Mouse (Mus musculus) neural tube, embryonic 11.5 days (tissue): ENCODE measurements around the gene Ncstn. TPM values are rescaled to one million over a fixed set of nuclear protein-coding genes. Genes with fewer than 3 reads are reported as not detected.
A peak's percentile ranks its signal among the peaks of the same experiment; 100 is the strongest.

ENCODE experiments used
- ATAC-seq: fragments of 200-750 bp; cut with Nextera tagmentation; 2 replicates; pipeline ENCODE4 v1.8.0; 2017; ENCODE audit warnings: moderate number of reproducible peaks, mild to moderate bottlenecking, moderate TSS enrichment, moderate library complexity; ENCODE audit not compliant: insufficient read depth, low FRiP score, low TSS enrichment
- DNase-seq: peaks from one replicate; pipeline ENCODE4 v3.0.0-alpha.2; 2015; ENCODE audit warnings: low spot score
- H3K27ac ChIP-seq: fragments of 300-500 bp; sonication (generic); 2 replicates; pipeline ENCODE4 v1.5.1; 2014; ENCODE audit warnings: low read depth, mild to moderate bottlenecking, low read length
- H3K27me3 ChIP-seq: fragments of 300-500 bp; sonication (generic); 2 replicates; pipeline ENCODE4 v1.6.1; 2014; ENCODE audit warnings: mild to moderate bottlenecking, low read length, mixed read lengths; ENCODE audit not compliant: control insufficient read depth, insufficient read depth
- H3K36me3 ChIP-seq: fragments of 300-500 bp; sonication (generic); 2 replicates; pipeline ENCODE4 v1.6.1; 2014; ENCODE audit warnings: mild to moderate bottlenecking, low read length, moderate library complexity, mixed read lengths; ENCODE audit not compliant: control insufficient read depth, insufficient read depth
- H3K4me1 ChIP-seq: fragments of 300-500 bp; sonication (generic); 2 replicates; pipeline ENCODE4 v1.6.1; 2014; ENCODE audit warnings: low read length, mixed read lengths; ENCODE audit not compliant: control insufficient read depth, insufficient read depth
- H3K4me2 ChIP-seq: fragments of 300-500 bp; sonication (generic); 2 replicates; pipeline ENCODE4 v1.6.1; 2014; ENCODE audit warnings: low read depth, mild to moderate bottlenecking, moderate library complexity
- H3K4me3 ChIP-seq: fragments of 300-500 bp; sonication (generic); 2 replicates; pipeline ENCODE4 v1.5.1; 2014; ENCODE audit warnings: low read depth, low read length
- H3K9ac ChIP-seq: fragments of 300-500 bp; sonication (generic); 2 replicates; pipeline ENCODE4 v1.6.1; 2014; ENCODE audit warnings: mild to moderate bottlenecking, low read length
- H3K9me3 ChIP-seq: fragments of 300-500 bp; sonication (generic); 2 replicates; pipeline ENCODE4 v1.6.1; 2016; ENCODE audit warnings: low read length; ENCODE audit not compliant: control insufficient read depth
- WGBS: fragments of 180-500 bp; shearing (Covaris S2); extraction: QIAGEN DNeasy Blood & Tissue Kit; methylation state at CpG from one replicate; pipeline ENCODE4 v1.1.7; 2014; 5-methylcytosine and 5-hydroxymethylcytosine counted together
- polyA plus RNA-seq: library from polyadenylated mRNA; unstranded; fragments of >200 nt; fragmentation: Nextera tagmentation; extraction: Ambion mirVana; gene quantifications from 2 replicates; pipeline ENCODE4 v1.2.1, GENCODE M21; 2014

Ncstn gene
- polyA plus RNA-seq, 1 experiment from 2014 or later: 132 TPM

DNA sequence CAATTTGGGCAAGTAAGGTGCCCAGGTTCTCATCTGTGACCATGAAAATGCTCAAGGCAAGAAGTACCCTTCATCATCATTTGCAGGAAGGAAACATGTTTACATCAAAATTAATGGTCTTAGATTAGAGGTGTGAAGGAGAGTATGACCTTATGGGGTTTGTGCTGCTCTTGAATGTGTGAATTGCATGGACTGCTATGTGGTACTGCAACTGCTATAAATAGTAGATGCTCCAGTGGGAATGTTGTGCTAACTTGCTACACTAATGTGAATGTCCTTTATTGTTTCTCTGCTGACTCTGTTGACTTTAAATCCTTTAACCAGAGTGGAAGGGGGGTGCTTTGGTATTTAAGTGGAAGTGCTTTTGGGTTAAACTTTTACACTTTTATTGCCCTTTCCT is 11.7 kb upstream of the Ncstn start:
- no peaks in the 10 kb centered on the region for H3K27me3 ChIP-seq
- H3K4me3 ChIP-seq: no peak overlapping the region
- H3K27ac ChIP-seq: no peak overlapping the region
- no peaks in the 10 kb centered on the region for H3K9me3 ChIP-seq
- ATAC-seq (no peak), DNase-seq (no peak)
- H3K4me1 ChIP-seq: no peaks in the 10 kb centered on the region
- no peak overlapping the region for H3K4me2 ChIP-seq
- no peak overlapping the region for H3K9ac ChIP-seq
- peaks cover 8% of the 10 kb centered on the region for H3K36me3 ChIP-seq

DNA sequence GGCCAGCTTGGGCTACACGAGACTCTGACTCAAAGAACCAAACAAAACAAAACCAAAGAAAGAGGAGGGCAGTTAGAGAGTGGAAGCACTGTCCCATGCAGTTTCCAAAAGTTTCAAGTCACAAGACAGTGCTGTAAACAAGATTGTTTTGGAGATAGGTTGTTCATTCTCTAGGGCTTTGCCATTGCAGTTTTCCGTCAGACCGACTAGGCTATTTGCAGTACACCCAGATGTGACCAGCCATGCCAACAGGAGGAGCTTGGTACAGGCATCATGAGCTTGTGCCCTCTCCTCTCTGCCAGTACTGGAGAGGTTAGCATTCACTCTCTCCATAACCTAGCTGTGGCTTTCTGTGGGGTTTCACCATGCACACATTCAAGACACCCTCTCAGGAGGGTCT is 10.9 kb upstream of the Ncstn start:
- Histone ChIP-seq H3K4me3 (no peak overlapping the region), H3K4me2 (no peak overlapping the region), H3K27ac (no peak overlapping the region), H3K9ac (no peak overlapping the region), H3K4me1 (no peaks in the 10 kb centered on the region), H3K27me3 (no peaks in the 10 kb centered on the region), H3K9me3 (no peaks in the 10 kb centered on the region), H3K36me3 (peaks cover 8% of the 10 kb centered on the region)
- WGBS: 71% methylated on average over 3 of the region's 3 CpGs
- DNase-seq: no peak
- no peak for ATAC-seq

DNA sequence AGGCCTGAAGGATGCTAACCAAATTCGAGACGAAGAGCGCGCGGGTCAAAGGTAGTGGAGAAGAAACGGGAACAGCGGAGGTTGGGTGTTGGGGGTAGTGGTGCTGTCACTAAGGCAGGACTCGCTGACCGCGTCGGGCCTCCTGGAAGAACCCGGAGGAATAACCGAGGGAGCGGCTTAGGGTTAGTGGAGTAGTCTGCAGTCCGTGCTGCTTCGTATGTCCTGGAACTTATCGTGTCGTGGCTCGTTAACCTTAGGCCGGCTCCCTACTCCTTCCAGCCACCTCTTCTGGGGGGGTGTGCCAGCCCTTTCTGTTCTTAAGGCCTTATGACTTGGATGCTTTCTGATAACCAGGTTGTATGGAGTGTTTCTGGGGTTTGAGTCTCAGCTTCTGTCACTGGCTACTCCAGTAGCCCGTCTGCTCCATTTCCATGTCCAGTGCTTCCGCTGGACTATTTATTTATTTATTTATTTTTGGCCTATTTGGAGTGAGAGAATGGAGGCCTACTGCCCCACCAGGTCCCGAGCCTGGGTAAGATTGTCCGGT is 377 bp upstream of the Ncstn start:
- 3% methylated on average over 24 of the region's 24 CpGs for WGBS
- H3K27ac ChIP-seq: peak overlapping the region; percentile 46; the same call in 1 of the 2 replicates
- peak; percentile 70 for ATAC-seq

DNA sequence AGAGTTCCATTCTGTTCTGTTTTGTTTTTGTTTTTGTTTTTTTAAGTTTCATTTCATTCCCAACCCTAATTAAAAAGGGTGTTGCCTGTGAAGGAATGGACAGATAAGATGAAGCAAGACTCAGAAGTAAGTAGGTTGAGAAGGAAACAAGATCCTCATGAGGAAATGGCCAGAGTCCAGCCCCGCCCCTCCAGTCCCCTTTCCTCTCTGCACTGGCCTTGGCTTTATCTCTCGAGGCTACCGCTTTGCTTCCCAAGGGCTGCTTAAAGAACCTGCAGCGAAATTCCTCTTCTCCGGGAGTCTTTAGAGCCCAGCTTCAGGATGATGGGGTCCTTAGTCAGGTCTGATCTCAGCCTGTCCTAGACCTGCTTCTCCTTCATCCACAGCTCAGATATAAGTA is 4.6 kb downstream of the Ncstn start:
- H3K27ac ChIP-seq: no peak overlapping the region
- no peaks in the 10 kb centered on the region for H3K27me3 ChIP-seq
- ATAC-seq: no peak
- peaks cover 11% of the 10 kb centered on the region for H3K36me3 ChIP-seq
- H3K9me3 ChIP-seq: no peaks in the 10 kb centered on the region
- 83% methylated on average over 5 of the region's 5 CpGs for WGBS
- H3K4me1 ChIP-seq: peaks cover 4% of the 10 kb centered on the region; the same call in 1 of the 2 replicates
- no peak overlapping the region for H3K4me3 ChIP-seq
- H3K9ac ChIP-seq: no peak overlapping the region
- no peak for DNase-seq
- H3K4me2 ChIP-seq: no peak overlapping the region

More for the DNA sequence above, 377 bp upstream of the Ncstn start:
- peak overlapping the region; percentile 93 for H3K9ac ChIP-seq
- DNase-seq: no peak
- no peaks in the 10 kb centered on the region for H3K9me3 ChIP-seq
- peaks cover 6% of the 10 kb centered on the region for H3K36me3 ChIP-seq
- peaks cover 6% of the 10 kb centered on the region; the same call in 1 of the 2 replicates for H3K4me1 ChIP-seq
- peak overlapping the region; percentile 82 for H3K4me2 ChIP-seq
- no peaks in the 10 kb centered on the region for H3K27me3 ChIP-seq
- peak overlapping the region; percentile 91 for H3K4me3 ChIP-seq

DNA sequence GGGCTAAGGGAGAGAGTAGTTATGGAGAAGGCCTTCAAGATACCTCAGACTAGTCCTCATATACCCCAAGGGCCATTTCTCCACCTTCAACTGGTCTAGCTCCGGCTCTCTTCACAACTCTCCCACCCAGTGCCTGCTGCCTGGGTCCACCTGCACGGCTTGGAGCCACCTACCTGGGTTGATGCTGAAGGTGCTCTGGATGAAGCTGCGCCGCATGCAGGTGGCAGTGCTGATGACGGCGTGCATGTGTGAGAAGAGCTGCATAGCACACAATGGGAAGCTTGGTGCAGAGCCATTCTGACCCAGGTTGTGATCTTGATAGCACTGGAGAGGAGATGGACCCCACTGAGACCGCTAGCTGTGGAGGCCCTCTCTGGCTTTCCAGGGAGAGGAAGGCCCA is 10.0 kb downstream of the Ncstn start:
- Histone ChIP-seq H3K27ac (no peak overlapping the region), H3K4me3 (no peak overlapping the region), H3K36me3 (peaks cover 37% of the 10 kb centered on the region), H3K9ac (no peak overlapping the region), H3K4me2 (no peak overlapping the region), H3K9me3 (no peaks in the 10 kb centered on the region), H3K27me3 (no peaks in the 10 kb centered on the region), H3K4me1 (no peaks in the 10 kb centered on the region)
- ATAC-seq: no peak
- 96% methylated on average over 7 of the region's 7 CpGs for WGBS
- no peak for DNase-seq

DNA sequence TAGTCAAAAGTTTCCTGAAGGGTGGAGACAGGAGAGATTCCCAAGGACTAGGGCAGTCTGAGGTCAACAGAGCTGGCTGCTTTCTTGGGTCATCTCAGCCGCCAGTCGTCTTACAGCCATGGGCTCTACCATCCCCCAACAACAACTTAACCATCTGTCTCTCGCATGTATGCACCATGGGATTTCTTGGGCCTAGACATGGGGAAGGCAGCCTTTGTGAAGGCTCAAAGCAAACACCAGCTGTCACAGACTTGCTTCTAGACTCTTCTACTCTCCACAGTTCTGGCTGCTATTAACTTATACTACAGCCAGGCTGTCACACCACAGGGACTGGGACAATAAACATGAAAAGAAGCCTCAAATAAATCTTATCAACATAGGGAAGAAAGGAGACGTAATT is 11.0 kb downstream of the Ncstn start:
- Histone ChIP-seq H3K4me2 (no peak overlapping the region), H3K4me1 (no peaks in the 10 kb centered on the region), H3K9ac (no peak overlapping the region), H3K9me3 (no peaks in the 10 kb centered on the region), H3K27ac (peak overlapping the region; percentile 47; the same call in 1 of the 2 replicates), H3K36me3 (peaks cover 40% of the 10 kb centered on the region), H3K4me3 (no peak overlapping the region), H3K27me3 (no peaks in the 10 kb centered on the region)
- ATAC-seq (0 out of 2 replicates have a peak, but pooled peaks have one; percentile 6), DNase-seq (no peak)
- WGBS: 47% methylated on average over 4 of the region's 4 CpGs

DNA sequence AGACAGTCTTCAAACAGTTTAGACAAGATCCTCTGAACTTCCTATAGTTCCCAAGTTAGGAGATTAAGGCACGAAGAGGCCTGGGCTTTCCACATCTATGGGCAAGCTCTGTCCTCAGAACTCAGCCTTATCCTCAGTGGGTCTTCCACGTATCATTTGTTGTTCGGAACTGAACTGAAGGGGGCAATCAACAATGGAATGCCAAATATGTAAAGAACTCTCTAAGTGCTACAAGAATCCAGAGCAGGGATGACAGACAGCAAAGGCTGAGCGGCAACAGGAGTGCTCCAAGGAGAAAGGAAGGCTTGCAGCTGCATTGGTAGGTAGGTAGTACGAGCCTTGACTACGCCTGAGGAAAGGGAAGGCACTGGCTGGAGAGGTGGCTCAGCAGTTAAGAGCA is 12.4 kb downstream of the Ncstn start:
- ATAC-seq (no peak), DNase-seq (no peak)
- H3K36me3 ChIP-seq: peaks cover 42% of the 10 kb centered on the region

DNA sequence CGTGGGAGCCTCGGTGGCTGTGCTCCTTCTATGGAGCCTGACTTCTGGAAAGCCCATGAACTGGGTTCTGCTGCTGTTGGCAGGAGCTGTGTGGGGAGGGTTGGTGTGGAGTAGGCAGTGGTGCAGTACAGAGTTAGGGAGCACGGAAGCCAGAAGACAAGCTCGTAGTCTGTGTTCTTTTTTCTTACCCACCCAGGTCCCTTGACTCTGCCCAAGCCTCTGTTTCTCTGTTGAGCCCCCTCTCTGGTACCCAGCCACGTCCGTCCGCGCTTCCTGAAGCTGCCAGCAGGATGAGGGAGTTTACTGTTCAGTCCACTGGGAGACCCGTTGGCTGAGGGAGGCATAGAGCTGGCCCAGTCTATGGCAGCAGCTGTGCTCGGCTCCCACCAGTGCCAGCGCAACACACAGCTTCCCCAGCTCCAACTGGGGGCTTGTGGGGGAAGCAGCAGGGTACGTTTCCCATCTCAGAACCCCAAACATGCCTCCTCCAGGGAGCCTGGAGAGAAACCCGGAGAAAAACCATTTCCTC is 17.9 kb downstream of the Ncstn start:
- no peak overlapping the region for H3K4me3 ChIP-seq
- WGBS: 70% methylated on average over 13 of the region's 13 CpGs
- H3K36me3 ChIP-seq: peaks cover 15% of the 10 kb centered on the region
- ATAC-seq (peak; percentile 11; the same call in 1 of the 2 replicates), DNase-seq (peak; percentile 24)
- H3K4me2 ChIP-seq: no peak overlapping the region
- H3K4me1 ChIP-seq: peaks cover 5% of the 10 kb centered on the region
- peak overlapping the region; percentile 11; the same call in 1 of the 2 replicates for H3K27ac ChIP-seq
- H3K27me3 ChIP-seq: no peaks in the 10 kb centered on the region
- H3K9me3 ChIP-seq: no peaks in the 10 kb centered on the region
- no peak overlapping the region for H3K9ac ChIP-seq

More for the DNA sequence above, 12.4 kb downstream of the Ncstn start:
- Histone ChIP-seq H3K4me1 (no peaks in the 10 kb centered on the region), H3K27ac (no peak overlapping the region), H3K4me2 (no peak overlapping the region), H3K9ac (no peak overlapping the region), H3K9me3 (no peaks in the 10 kb centered on the region), H3K27me3 (no peaks in the 10 kb centered on the region), H3K4me3 (no peak overlapping the region)
- 84% methylated on average over 6 of the region's 6 CpGs for WGBS
